Mouse (Mus musculus): ENCODE results near the gene Ces2f. TPM values are rescaled to one million over a fixed set of nuclear protein-coding genes. Genes with fewer than 3 reads are reported as not detected.
"Not testable (repeated sequence)": the region's sequence is repeated elsewhere in the genome, so short reads cannot be mapped to it uniquely, and the experiment has no call there.

The Ces2f gene
- not detected in 2 replicates for polyA plus RNA-seq (2015; fragmentation: Nextera tagmentation; extraction: Ambion mirVana)

GRCm38 (mm10) chr8:104947056-104947455, at the start of gene Ces2f:
Ces2f (plus strand) TSS chr8:104947356.
- no peak for TF ChIP-seq CTCF (IDR thresholded peaks at IDR 0.05)
- no peak for TF ChIP-seq EP300 (IDR thresholded peaks at IDR 0.05)
- H3K27ac ChIP-seq (ENCODE audit: low read length), result no peak within 1 kb of the TSS
- H3K36me3 ChIP-seq (ENCODE audit: insufficient read depth, low read length), result no peaks in the 10 kb centered on the region
- ATAC-seq (no peak), DNase-seq (ENCODE audit: low spot score) (no peak)
- no peak within 1 kb of the TSS for H3K4me3 ChIP-seq (ENCODE audit: low read depth, low read length)
- H3K9me3 ChIP-seq (ENCODE audit: low read length), result no peaks in the 10 kb centered on the region
- H3K4me2 ChIP-seq (replicated peaks; ENCODE audit: low read depth, low read length), result no peak within 1 kb of the TSS
- no peaks in the 10 kb centered on the region for H3K27me3 ChIP-seq (replicated peaks; ENCODE audit: insufficient read depth, low read length)
- H3K9ac ChIP-seq (replicated peaks; ENCODE audit: low read depth), result no peak within 1 kb of the TSS
- no peaks in the 10 kb centered on the region for H3K4me1 ChIP-seq (ENCODE audit: insufficient read depth, low read depth, low read length)
- WGBS, result 85% methylated on average over 4 of the region's 4 CpGs

DNA sequence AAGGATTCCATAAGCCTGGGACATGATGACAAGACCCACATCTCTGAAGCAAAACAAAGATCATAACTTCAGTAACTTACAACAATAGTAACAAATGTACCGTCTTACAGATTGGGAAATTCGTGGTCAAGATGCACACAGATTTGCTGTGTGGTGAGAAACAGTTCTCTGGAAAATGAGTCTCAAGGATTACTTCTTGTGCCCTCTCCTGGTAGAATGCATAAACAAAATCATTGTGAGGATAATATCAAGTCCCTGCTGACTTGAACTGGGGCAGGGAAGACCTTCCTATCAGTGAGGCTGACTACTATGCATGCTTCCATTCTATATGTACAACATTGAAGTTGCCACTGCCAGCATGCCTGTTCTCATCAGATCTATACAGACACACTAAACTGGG, 45.4 kb upstream of the Ces2f start:
- DNase-seq (ENCODE audit: low spot score) (no peak), ATAC-seq (no peak)
- no peaks in the 10 kb centered on the region for H3K27me3 ChIP-seq (replicated peaks; ENCODE audit: insufficient read depth, low read length)
- 72% methylated on average over 2 of the region's 2 CpGs for WGBS
- H3K4me1 ChIP-seq (ENCODE audit: insufficient read depth, low read depth, low read length), result no peaks in the 10 kb centered on the region
- no peaks in the 10 kb centered on the region for H3K36me3 ChIP-seq (ENCODE audit: insufficient read depth, low read length)
- TF ChIP-seq EP300 (IDR thresholded peaks at IDR 0.05) (no peak), CTCF (IDR thresholded peaks at IDR 0.05) (no peak)
- H3K4me2 ChIP-seq (replicated peaks; ENCODE audit: low read depth, low read length), result no peak overlapping the region
- no peak overlapping the region for H3K9ac ChIP-seq (replicated peaks; ENCODE audit: low read depth)
- H3K27ac ChIP-seq (ENCODE audit: low read length), result no peak overlapping the region
- no peak overlapping the region for H3K4me3 ChIP-seq (ENCODE audit: low read depth, low read length)
- no peaks in the 10 kb centered on the region for H3K9me3 ChIP-seq (ENCODE audit: low read length)

DNA sequence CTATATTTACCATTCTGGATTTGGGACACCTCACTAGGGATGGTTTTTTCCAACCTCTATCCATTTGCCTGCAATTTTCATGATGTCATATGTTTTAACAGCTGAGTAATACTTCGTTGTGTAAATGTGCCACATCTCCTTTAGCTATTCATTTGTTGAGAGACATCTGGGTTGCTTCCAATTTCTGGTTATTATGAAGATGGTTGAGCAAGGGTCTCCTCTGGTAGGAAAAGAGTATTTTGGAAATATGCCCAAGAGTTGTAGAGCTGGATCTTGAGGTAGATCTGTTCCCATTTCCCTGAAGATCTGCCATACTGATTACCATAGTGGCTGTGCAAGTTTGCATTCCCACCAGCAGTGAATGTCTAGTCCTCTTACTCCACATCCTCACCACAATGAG, 40.0 kb upstream of the Ces2f start:
- no peak overlapping the region for H3K27ac ChIP-seq (ENCODE audit: low read length)
- 31% methylated on average over 1 of the region's 1 CpGs for WGBS
- no peaks in the 10 kb centered on the region for H3K36me3 ChIP-seq (ENCODE audit: insufficient read depth, low read length)
- no peak for ATAC-seq
- no peak overlapping the region for H3K4me3 ChIP-seq (ENCODE audit: low read depth, low read length)
- no peaks in the 10 kb centered on the region for H3K9me3 ChIP-seq (ENCODE audit: low read length)
- no peaks in the 10 kb centered on the region for H3K27me3 ChIP-seq (replicated peaks; ENCODE audit: insufficient read depth, low read length)
- no peak for DNase-seq (ENCODE audit: low spot score)
- no peak overlapping the region for H3K9ac ChIP-seq (replicated peaks; ENCODE audit: low read depth)
- TF ChIP-seq EP300 (IDR thresholded peaks at IDR 0.05), result no peak
- no peak for TF ChIP-seq CTCF (IDR thresholded peaks at IDR 0.05)
- H3K4me2 ChIP-seq (replicated peaks; ENCODE audit: low read depth, low read length), result no peak overlapping the region
- H3K4me1 ChIP-seq (ENCODE audit: insufficient read depth, low read depth, low read length), result no peaks in the 10 kb centered on the region

- H3K36me3 ChIP-seq (ENCODE audit: insufficient read depth, low read length); DNase-seq (ENCODE audit: low spot score); H3K9ac ChIP-seq (replicated peaks; ENCODE audit: low read depth); H3K4me3 ChIP-seq (ENCODE audit: low read depth, low read length); H3K27ac ChIP-seq (ENCODE audit: low read length); H3K9me3 ChIP-seq (ENCODE audit: low read length); H3K27me3 ChIP-seq (replicated peaks; ENCODE audit: insufficient read depth, low read length); H3K4me1 ChIP-seq (ENCODE audit: insufficient read depth, low read depth, low read length); ATAC-seq; H3K4me2 ChIP-seq (replicated peaks; ENCODE audit: low read depth, low read length): not testable (repeated sequence)
- 53% methylated on average over 1 of the region's 1 CpGs for WGBS
Observed at GRCm38 (mm10) chr8:104909021-104909420, 38.1 kb upstream of the Ces2f start.

- not testable (repeated sequence) for H3K36me3 ChIP-seq (ENCODE audit: insufficient read depth, low read length); H3K9ac ChIP-seq (replicated peaks; ENCODE audit: low read depth); H3K4me3 ChIP-seq (ENCODE audit: low read depth, low read length); H3K27ac ChIP-seq (ENCODE audit: low read length); H3K4me1 ChIP-seq (ENCODE audit: insufficient read depth, low read depth, low read length); ATAC-seq; H3K27me3 ChIP-seq (replicated peaks; ENCODE audit: insufficient read depth, low read length); H3K4me2 ChIP-seq (replicated peaks; ENCODE audit: low read depth, low read length); H3K9me3 ChIP-seq (ENCODE audit: low read length); DNase-seq (ENCODE audit: low spot score)
- WGBS, result 91% methylated on average over 10 of the region's 10 CpGs
Observed at GRCm38 (mm10) chr8:104909651-104910050, 37.5 kb upstream of the Ces2f start.

DNA sequence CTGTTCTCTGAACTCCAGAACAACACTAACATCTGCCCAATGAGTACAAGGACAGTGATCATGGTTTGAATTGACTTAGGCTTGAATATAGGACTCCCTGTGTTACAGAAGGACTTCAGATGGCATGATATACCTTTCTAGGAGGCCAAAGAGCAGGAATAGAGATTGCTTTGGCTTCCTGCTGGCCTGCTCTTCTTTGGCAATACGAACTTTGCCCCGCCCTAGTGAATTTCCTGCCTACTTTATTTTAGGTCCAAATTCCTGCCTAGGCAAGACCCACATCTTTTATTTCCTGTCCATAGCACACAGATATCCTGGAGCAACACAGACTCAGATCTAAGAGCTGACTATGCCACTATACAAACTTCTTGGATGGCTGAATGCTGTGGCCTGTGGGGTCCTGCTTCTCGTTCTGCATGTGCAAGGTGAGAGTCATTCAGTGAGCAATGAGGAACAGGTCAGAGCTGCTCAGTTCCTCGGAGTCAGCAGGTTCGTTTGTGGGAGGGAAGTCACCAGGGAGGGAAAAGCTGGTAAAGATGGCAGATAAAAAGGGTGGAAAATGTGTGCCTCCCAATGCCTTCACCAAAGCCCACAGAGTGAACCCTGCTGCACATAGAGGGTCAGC, 21.1 kb upstream of the Ces2f start, which contains the start of gene Ces2e:
Gene Ces2e, plus strand, starts transcription at position 289 of the 625 bp plus-strand sequence.
- Histone ChIP-seq H3K4me2 (replicated peaks; ENCODE audit: low read depth, low read length) (no peak within 1 kb of the TSS), H3K9me3 (ENCODE audit: low read length) (no peaks in the 10 kb centered on the region), H3K27ac (ENCODE audit: low read length) (no peak within 1 kb of the TSS), H3K9ac (replicated peaks; ENCODE audit: low read depth) (no peak within 1 kb of the TSS), H3K4me1 (ENCODE audit: insufficient read depth, low read depth, low read length) (no peaks in the 10 kb centered on the region), H3K36me3 (ENCODE audit: insufficient read depth, low read length) (no peaks in the 10 kb centered on the region), H3K4me3 (ENCODE audit: low read depth, low read length) (no peak within 1 kb of the TSS), H3K27me3 (replicated peaks; ENCODE audit: insufficient read depth, low read length) (no peaks in the 10 kb centered on the region)
- TF ChIP-seq CTCF (IDR thresholded peaks at IDR 0.05) (no peak), EP300 (IDR thresholded peaks at IDR 0.05) (no peak)
- DNase-seq (ENCODE audit: low spot score) (no peak), ATAC-seq (no peak)
- 58% methylated on average over 5 of the region's 5 CpGs for WGBS

- no peak overlapping the region for H3K27ac ChIP-seq (ENCODE audit: low read length)
- H3K27me3 ChIP-seq (replicated peaks; ENCODE audit: insufficient read depth, low read length), result no peaks in the 10 kb centered on the region
- no peak overlapping the region for H3K4me3 ChIP-seq (ENCODE audit: low read depth, low read length)
- H3K36me3 ChIP-seq (ENCODE audit: insufficient read depth, low read length), result no peaks in the 10 kb centered on the region
- ATAC-seq (no peak), DNase-seq (ENCODE audit: low spot score) (no peak)
- TF ChIP-seq EP300 (IDR thresholded peaks at IDR 0.05) (no peak), CTCF (IDR thresholded peaks at IDR 0.05) (no peak)
- H3K9me3 ChIP-seq (ENCODE audit: low read length), result no peaks in the 10 kb centered on the region
- H3K9ac ChIP-seq (replicated peaks; ENCODE audit: low read depth), result no peak overlapping the region
- no peak overlapping the region for H3K4me2 ChIP-seq (replicated peaks; ENCODE audit: low read depth, low read length)
- WGBS, result 74% methylated on average over 3 of the region's 3 CpGs
- no peaks in the 10 kb centered on the region for H3K4me1 ChIP-seq (ENCODE audit: insufficient read depth, low read depth, low read length)
Observed at GRCm38 (mm10) chr8:104927301-104927700, 19.9 kb upstream of the Ces2f start.
